In the genomic region with DNA sequence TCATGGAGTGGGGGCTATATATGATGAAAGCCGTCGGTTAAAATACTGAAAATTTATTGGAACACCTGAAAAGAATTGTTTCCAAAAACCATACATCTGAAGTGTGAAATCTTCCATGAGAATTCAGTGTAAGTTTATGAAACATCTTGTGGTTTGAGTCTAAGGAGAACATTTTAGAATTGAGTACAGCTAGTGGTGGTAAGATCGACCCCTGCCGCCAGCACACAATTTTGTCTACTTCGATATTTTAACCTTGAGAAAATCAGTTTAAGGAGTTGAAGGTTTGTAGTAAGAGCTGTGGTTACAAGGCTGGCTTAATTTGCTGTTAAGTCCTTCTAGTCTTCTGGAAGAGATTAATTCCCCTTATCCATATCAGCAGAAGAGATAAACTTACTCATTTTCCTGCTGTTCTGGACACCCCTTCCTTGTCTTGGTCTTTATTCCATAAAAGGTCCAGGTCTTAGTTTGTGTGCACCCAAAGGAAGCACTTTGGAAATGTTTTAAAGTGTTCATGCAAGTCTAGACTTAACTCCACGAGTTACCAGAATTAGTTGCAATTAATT, we compare ENCODE assay signal across 1 mouse cellular context.
TF ChIP-seq lines count a peak whose summit lies in the region.

No protein-coding gene starts in this region.

TF ChIP-seq in CH12.LX, 34 proteins besides CTCF, POLR2A, EP300 and RAD21 (continued from another document):
- TF ChIP-seq RCOR1 (conservative IDR thresholded peaks at IDR 0.05; ENCODE audit: low read depth, low read length) (no peak), USF1 (IDR thresholded peaks at IDR 0.05; ENCODE audit: low read depth, low read length) (no peak)
